Mouse (Mus musculus): Measurements from ENCODE around the gene Myo15b.

The Myo15b gene

DNA sequence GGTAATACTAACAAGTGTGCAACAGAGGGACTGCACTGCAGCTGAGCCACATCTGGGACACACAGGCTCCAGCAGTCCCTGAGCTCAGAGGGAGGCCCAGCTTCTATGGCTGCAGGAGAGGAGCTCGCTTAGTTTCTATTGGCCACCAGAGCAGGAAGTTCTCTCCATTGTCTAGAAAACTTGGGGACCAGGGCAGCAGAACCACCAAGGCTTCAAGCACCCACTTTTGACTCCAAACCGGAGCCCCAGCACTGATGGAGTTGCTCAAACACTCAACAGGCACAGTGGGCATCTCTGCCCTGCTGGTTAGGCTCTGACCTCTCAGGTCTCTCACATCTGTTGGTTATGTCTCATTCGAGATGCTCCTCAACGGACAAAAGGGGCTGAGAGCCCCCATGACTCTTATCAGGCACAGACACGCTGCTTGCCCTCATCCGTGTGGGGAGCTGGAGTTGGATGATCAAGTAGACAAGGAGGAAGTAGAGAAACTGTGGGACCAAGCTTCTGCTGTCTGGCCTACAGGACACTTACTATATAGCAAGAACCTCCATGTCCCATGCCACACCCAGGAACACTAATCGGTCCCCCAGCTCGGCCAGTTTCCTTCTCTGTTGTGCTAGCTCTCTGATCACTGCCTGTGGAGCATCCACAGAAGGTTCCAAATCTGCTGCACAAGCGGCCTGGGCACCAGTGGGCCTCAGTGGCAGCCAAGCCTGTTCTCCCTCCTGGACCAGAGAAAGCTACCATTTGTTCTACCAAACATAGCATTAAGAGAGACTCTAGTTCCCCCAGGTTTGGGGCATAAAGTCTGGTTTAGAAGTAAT, 43.3 kb downstream of the Myo15b start:
- no peak for TF ChIP-seq GATA4 (IDR thresholded peaks at IDR 0.05; ENCODE audit: insufficient replicate concordance, low read length)

- TF ChIP-seq GATA4 (IDR thresholded peaks at IDR 0.05; ENCODE audit: insufficient replicate concordance, low read length): no peak
Measured at GRCm38 (mm10) chr11:115902177-115902576, 44.0 kb downstream of the Myo15b start.

DNA sequence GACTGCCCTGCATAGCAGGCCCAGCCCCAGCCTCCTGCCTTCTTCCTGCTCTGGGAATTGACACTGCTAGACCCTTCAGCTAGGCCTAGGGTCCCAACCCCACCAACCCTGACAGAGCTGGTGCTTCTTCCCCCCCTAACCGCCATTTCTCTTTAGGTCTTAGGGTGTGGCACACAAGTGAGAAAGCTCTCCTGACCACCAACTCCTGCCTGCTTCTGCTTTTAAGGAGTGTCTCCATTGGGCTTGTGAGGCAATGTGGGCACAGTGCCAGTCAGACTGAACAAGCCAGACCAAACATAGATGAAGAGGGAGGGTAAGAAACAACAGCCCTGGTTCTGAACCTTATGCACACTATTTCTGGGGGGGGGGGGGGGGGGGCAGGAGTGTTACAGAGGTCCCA, 44.6 kb downstream of the Myo15b start:
- TF ChIP-seq GATA4 (IDR thresholded peaks at IDR 0.05; ENCODE audit: insufficient replicate concordance, low read length): no peak

DNA sequence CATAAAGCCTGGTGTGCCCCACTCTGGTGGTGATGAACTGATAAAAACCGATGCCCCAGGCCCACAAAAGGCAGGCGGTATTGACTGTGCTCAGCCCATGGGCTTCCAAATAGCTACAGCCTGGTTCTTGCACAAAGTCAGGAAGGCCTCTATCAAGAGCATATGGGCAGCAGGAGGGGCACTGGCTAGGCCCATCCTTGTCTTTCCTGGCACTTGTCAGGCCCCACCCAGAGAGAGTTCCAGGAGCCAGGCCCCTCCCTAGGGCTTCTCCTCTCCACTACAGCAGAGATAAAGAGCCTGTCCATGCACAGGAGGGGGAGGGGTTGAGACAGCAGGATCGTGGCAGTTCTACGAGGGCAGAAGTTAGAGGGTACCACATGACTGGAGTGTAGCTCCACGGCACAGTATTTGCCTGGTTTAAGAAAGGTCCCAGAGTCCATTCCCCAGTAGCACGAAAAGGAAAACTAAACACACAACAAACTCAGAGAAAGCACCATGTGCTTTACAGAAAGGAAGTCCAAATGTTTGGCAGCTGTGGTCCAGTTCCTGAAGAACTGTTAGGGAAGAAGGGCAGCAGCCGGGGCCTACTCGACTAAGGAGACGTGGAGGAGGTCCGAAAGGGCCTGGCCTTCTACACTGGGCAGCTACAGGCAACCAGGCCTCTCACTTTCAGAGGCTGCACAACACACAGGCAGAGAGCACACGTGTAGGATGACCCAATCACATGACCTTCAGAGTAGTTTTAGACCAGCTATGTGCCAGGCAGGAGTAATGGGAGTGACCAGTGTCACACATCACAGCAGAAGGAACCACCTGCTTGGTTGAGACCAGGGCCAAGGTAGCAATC, 45.4 kb downstream of the Myo15b start:
- no peak for TF ChIP-seq GATA4 (IDR thresholded peaks at IDR 0.05; ENCODE audit: insufficient replicate concordance, low read length)

- no peak for TF ChIP-seq GATA4 (IDR thresholded peaks at IDR 0.05; ENCODE audit: insufficient replicate concordance, low read length)
Measured at GRCm38 (mm10) chr11:115904231-115904955, 46.2 kb downstream of the Myo15b start.

GRCm38 (mm10) chr11:115904956-115905790, 47.0 kb downstream of the Myo15b start:
- no peak for TF ChIP-seq GATA4 (IDR thresholded peaks at IDR 0.05; ENCODE audit: insufficient replicate concordance, low read length)

GRCm38 (mm10) chr11:115906116-115906515, 47.9 kb downstream of the Myo15b start:
- no peak for TF ChIP-seq GATA4 (IDR thresholded peaks at IDR 0.05; ENCODE audit: insufficient replicate concordance, low read length)

DNA sequence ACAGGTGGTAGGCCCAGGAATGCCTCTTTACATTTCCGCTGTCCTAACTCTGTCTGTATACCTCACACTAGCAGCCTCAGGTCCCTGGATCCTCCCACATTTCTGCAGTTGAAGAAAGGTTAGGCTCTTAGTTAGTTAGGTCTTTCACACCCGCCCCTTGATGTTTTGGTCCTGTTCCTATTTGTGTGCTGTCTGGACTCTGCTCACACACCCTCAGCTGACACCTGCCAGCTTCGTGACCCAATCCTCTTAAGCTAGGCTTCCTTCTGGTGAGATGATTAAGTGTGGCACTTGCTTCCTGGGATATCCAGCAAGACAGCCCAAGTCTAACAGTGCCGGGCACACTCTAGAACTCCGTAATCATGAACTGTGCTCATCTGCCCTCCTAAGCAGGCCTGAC, 48.3 kb downstream of the Myo15b start:
- no peak for TF ChIP-seq GATA4 (IDR thresholded peaks at IDR 0.05; ENCODE audit: insufficient replicate concordance, low read length)

DNA sequence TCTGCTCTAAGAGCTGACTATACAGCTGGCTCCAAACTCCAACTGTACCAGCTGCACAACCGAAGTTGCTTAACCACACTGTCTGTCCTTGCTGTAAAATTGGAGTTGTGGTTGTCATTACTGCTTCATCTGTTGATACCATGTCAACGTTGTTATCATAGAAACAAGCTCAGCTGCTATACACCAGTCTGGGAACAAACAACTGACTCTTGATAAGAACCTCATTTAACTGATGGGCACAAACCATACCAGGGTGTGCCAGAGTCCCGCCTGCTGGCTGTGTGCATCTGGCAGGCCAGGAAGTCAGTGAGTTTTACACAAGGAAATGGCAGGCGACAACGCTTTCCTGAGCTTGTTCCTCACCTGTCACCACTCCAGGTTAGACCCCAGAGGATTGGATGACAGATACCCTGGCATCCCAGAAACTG, 52.9 kb downstream of the Myo15b start:
- peak; percentile 96 for TF ChIP-seq GATA4 (IDR thresholded peaks at IDR 0.05; ENCODE audit: insufficient replicate concordance, low read length)

DNA sequence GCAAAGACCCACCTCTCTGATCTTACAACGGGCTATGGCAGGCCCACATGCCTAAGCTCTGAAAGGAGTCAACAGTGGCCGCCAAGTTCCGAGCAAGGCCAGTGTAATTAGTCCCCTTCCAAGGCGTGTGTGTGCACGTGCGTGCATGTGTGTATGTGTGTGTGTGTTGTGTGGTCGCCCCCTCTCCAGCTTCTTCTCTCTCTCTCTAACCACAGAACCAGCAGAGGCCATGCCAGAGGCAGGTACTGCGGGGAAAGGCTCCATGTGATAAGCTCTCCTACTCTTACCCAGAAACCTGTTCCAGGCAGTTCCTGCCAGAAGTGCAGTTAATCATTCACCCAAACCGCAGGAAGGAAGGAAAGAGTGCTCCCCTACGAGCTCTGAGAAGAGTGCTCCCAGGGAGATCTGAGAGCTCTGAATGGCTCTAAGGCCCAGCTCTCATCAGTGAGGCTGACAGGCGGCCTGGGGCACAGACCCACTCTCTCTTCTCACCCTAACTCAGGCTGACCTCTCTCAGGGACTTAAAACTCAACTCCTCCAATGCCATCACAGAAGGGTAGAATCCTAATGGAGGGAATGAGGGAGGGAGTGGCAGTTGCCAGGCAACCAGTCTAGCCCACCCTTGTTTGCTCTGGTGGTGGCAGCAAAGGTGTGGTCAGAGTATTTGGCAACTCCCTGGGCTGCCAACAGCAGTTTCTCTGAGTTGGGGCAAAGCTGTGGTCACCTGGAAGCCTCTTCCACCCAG, 53.6 kb downstream of the Myo15b start, which contains the start of gene Smim6:
Gene Smim6, plus strand, starts transcription at position 386 of the 745 bp plus-strand sequence.
- no peak for TF ChIP-seq GATA4 (IDR thresholded peaks at IDR 0.05; ENCODE audit: insufficient replicate concordance, low read length)

DNA sequence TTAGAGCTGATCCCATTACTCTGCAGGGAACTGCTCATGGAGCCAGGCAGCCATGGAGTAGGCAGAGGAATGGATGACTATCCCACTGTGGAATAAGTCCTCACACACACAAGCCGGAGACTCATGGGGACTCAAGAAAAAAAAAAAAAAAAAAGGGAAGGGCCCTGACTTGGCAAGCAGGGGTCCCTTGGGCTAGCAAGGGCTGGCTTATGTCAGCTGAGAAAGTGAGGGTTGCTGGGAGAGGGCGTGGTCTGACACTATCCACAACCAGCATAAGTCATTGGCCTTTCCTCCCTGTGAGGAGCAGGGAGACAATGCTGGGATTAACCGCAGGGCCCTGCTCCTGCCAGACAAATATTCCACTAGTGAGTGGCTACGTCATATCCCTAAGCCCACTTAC, 58.4 kb downstream of the Myo15b start:
- TF ChIP-seq GATA4 (IDR thresholded peaks at IDR 0.05; ENCODE audit: insufficient replicate concordance, low read length): no peak

- no peak for TF ChIP-seq GATA4 (IDR thresholded peaks at IDR 0.05; ENCODE audit: insufficient replicate concordance, low read length)
Measured at GRCm38 (mm10) chr11:115918637-115919036, 60.4 kb downstream of the Myo15b start.

GRCm38 (mm10) chr11:115919073-115919472, 60.9 kb downstream of the Myo15b start:
- no peak for TF ChIP-seq GATA4 (IDR thresholded peaks at IDR 0.05; ENCODE audit: insufficient replicate concordance, low read length)

Data from liver, adult (tissue).